Mouse (Mus musculus) urinary bladder, postnatal 14 days (tissue): Measurements from ENCODE around the gene Srrm1.
"Not testable (repeated sequence)": the region's sequence is repeated elsewhere in the genome, so short reads cannot be mapped to it uniquely, and the experiment has no call there.

Experiments used
- DNase-seq: peaks from one replicate; pipeline ENCODE4 v3.0.0; 2021; ENCODE audit warnings: low spot score

Srrm1 gene

DNA sequence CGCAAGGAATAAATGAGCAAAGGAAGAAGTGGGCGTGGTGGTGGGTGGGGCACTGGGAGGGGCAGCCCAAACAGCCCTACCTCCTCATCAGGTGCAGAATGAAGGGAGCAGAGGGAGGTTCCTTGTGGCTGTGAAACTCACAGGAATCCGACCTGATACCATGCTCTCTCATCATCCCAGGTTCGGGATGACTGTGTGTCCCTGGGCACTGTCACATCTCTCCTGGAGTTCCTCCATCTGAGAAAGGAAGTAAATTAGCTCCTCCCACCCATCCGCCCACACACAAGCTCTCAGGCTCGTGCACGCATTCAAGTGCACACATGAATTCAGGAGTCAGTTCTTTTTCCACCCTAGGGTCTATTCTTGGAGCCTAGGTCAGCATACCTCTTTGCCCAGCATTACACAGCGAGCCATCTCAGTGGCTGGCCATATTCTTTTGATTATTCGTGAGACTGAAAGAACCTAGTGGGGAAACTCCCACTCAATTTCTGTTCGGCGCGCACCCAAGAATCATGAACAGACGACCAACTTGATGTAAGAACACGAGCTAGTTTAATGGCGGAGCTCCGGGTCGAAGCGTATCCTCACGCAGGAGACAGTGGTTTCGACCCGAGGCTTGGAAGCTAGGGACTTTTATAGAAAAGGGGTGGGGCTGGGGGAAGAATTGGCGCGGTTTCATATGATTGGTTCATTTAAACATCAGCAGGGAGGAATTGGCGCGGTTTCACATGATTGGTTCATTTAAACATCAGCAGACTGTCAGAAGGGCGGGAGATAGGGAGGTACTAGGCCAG lies 52.7 kb downstream of the Srrm1 start:
- no peak for DNase-seq

DNA sequence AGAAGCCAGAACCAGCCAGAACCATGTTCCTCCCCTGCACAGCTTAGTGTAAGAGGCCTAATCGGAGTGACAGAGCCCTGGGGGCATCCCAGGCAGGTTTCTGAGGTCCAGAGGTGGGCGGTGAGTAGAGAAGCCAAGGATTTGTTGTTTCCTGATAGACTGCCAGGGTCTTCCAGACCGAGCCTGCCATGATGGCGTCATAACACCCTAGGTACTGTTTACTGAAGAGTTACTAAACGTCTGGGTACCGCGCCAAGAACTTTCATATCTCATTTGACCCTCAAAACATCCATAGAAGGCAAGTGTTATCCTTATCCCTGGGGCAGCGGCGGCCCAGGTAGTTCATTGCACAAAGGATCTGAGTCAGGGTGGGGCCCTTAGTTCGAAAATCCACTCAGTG lies 54.4 kb downstream of the Srrm1 start:
- peak; percentile 38 for DNase-seq

DNA sequence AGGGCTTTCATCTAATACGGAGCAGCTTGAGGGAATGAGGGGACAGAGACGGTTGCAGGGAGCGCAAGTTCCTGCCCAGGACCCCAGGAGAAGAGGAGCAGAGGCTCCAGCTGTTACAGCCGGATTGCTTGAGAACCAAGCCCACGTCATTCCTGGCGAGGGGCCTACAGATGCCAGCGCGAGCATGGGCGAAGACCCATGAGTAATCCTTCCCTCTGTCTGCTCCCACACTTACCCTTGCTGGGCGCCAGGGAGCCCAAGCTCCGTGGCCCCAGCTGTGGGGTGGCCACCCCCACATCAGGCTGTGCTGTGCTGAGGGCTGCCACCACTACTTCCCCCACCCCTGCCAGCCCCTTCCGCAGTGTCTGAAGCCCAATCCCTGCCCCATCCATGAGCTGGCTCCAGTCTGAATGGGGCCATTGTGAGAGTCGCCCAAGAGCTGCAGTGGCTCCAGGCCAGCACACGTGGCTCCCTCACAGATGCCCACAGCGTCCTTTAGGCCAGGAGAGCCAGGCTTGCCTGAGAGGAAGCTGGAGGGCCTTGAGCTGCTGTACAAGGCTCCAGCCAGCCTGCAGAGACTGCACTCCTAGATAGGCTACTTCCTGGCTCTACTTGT lies 55.1 kb downstream of the Srrm1 start:
- DNase-seq, result peak; percentile 38

DNA sequence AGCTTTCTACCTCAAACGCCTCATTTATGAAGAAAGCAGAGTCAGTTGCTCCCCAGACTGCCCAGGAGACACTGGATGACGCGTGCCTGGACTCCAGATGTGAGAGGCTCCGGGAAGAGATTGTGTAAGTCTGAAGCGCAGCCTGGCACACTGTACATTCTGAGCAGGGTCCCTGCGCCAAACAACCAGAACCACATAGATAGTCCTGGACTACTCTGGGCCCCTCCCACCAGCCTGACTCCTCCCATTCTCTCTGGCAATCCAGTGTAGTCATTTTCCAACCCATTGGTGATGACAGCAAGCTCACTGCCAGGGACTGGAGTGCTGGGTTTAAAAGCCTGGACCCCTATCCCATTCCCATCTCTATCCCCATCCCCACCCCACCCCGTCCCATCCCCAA lies 56.0 kb downstream of the Srrm1 start:
- no peak for DNase-seq

DNA sequence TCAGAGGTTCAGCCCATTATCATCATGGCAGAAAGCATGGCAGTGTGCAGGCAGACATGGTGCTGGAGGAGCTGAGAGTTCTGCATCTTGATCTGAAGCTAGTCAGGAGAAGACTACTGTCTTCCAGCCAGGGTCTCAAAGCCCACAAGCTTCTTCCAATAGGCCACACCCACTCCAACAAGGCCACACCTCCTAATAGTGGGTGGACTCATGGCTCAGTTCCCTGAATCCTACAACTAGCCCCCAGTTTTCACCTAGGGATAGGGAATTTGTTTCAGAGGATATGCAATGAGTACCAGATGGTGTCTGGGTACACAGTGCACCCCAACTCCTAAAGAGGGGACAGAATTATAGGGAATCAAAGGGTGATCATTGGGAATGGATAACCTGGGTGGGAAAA lies 56.6 kb downstream of the Srrm1 start:
- no peak for DNase-seq

DNA sequence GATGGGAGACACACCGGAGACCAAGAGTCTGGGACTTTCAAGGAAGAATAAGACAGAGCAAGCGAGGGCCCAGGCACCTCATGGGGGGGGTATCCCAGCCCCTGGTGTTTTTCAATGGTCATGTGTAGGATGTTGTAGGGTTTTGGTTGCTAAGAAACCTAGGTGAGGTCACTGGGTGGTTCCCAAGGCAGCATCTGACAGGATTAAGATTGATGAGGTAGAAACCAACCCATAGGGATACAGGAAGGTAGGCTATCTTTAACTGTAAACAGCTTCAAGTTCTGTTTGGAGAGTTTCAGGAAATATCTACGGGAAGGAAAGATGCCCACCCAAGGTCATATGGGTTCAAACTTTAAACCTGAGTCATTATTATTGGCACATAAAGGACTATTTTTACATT lies 59.3 kb downstream of the Srrm1 start:
- no peak for DNase-seq

DNA sequence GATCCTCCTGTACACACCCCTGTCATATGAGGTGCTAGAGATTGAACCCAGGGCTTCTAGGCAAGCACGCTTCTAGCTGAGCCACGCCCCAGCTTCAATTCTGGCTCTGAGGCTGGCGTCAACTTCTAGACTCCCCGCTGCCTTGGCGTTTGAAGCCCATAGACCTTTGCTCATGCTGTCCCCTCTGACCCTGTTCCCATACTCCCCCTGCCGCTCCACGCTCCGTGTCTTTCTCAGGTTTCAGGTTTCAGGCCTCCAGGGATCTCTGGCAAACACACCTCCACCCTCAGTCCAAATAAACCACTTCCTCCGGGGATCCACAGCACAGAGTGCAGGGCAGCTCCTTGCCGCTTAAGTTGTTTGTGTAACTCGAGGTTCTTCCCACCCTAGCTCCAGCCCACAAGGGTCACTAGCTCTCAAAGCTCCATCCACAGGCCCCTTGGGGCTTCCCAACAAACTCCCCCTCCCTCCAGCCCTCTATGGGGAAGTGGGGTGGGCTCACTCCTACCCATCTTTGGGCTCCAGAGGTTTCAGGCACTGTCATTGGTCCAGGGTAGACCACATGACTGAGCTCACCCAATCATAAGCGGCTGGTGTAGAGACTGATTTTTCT lies 60.5 kb downstream of the Srrm1 start:
- peak; percentile 73 for DNase-seq

DNA sequence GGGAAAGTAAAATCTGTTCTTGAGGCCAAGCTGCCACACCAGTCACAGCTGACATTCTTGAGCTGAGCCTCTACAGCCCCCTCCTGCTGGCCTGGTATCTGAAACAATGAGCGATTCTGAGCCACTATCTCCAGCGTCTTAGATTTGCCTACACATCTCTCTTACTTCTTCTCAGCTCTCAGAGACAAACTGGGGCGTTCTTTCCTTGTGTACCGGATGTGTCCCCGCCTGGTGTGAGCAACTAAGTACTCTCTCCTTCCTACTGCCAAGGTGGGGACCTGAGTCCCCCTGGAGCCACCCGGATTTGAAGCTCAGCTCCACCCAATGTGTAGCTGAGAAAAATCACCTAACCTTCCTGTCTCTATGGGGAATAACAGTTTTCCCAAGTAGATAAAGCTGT lies 61.3 kb downstream of the Srrm1 start:
- no peak for DNase-seq

DNA sequence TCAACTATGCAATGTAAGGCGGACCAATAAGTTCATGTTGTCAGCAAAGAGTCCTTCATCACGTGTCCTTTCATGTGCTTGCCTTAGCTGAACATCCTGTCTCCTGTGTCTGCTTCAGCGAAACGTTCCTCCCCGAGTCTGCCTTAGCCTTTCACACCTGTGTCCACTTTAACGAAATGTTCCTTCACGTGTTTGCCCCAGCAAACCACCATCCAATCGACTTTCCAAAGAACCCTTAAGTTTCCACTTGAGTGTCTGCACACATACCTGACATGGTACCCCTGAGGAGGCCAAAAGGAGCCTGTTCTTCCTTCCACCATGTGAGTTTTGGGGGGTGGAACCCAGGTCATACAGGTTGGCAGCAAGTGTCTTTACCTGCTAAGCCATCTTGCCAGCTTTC lies 61.9 kb downstream of the Srrm1 start:
- no peak for DNase-seq

DNA sequence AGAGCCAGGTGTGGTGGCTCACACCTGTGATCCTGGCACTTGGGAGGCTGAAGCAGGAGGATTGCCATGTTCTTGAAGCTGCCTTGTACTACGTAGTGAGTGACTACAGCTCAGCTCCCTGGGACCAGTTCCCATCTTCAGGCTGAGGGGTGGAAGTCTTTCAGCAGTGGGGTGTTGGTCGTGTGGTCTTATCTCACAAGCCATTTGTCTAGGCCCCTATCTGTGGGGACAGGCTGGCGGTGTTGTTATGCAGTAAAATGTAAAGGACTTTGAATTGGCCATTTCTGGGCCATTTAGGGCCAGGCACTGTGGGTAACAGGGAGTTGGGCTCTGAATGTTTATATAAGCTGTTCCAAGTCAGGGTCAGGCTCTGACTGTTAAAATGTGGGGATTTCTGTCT lies 65.1 kb downstream of the Srrm1 start:
- no peak for DNase-seq

DNA sequence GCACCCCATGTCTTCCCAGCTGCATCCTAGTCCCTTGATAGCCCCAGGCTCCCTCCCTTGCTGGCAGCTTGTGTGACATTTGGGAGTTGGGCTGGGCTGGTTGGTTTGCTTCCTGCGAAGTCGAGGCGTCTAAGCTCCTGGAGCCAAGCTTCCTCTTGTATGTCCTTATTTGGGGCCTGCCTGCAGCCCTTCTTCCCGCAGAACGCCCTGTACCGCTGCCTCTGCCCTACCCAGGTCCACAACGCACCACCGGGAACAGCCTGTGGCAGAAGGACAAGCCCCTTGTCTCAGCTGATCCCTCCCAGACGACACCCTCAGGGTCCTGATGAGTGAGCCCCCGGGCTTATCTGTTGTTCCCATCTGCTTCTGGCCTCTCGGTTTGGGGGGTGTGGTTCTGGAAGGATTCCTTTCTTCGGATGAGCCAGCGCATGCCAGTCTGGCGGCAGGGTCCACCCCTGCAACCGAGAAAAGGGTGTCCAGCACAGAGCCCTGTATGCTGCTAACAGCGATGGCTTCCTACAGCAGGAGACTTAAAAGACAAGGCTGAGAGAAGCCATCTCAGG lies 66.2 kb downstream of the Srrm1 start:
- peak; percentile 62 for DNase-seq

DNA sequence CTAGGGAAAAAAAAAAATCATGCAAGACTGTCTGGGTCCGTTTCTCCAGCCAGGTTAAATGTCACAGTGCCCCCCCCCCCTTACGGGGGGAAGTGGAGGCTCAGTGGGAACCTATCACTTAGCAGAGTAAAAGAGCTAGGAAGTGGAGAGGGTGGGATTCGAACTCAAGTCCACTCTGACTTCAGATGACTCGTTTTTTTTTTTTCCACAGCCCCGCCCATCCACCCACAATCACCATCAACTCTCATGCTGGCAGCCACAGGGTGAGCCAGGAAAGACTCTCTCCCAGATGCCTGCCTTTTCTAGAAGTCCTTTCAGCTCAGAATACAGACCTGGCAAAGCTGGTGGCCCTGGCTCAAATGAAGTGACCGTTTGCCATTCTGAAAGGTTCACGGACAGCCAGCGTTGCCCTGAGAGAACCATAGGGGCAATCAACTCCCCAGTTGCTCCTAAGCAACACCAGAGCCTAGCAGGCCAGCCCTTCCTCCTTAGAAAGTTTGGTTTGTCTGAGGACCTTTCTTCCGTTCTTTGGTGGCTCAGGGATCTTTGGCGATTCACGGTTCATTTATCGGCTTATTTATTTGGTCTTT lies 67.0 kb downstream of the Srrm1 start:
- no peak for DNase-seq

DNA sequence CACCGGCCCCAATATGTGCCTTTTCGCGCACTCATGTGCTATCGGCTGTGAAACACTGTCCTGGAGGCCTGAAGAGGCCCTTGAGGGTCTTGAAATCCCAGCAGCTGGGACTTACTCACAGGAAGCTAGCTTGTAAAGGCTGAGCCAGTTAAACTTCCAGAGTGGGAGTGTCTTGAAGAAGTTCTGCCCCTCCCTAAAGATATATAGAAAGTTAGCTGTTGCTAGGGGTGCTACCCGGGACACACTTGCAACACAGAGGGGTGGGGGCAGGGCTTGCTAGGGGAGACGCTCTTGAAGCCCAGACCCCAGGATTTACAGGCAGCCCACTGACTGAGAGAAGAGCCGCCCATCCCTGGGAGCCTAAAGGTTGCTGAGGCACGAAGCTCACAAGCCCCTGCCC lies 67.7 kb downstream of the Srrm1 start:
- DNase-seq, result no peak

DNA sequence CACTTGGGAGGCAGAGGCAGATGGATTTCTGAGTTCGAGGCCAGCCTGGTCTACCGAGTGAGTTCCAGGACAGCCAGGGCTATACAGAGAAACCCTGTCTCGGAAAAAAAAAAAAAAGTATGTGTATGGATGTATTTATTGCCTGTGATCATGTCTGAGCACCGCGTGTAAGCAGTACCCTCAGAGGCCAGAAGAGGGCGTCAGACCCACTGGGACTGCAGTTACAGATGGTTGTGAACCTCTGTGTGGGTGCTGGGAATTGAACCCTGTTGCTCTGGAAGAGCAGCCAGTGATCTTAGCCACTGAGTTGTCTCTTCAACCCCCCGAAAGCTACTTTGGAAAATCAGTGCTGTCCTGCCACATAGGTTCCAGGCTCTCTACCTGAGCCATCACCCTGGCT lies 69.2 kb downstream of the Srrm1 start:
- DNase-seq, result no peak

DNA sequence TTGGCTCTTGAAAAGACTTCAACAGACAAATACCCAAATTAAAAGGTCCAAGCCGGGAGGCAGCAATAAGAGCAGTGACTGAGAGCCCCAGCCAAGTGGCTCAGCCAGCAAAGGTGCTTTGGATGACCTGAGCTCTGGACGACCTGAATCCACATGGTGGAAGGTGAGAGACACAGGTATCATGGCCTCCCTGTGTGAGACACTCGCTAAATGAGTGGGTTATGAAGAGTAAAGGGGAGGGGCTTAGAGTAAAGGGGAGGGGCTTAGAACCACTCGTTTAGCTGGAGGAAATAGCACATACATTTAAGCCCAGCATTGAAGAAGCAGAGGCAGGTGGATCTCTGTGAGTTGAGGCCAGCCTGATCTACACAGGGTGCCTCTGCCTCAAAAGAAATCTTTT lies 69.7 kb downstream of the Srrm1 start:
- no peak for DNase-seq

DNA sequence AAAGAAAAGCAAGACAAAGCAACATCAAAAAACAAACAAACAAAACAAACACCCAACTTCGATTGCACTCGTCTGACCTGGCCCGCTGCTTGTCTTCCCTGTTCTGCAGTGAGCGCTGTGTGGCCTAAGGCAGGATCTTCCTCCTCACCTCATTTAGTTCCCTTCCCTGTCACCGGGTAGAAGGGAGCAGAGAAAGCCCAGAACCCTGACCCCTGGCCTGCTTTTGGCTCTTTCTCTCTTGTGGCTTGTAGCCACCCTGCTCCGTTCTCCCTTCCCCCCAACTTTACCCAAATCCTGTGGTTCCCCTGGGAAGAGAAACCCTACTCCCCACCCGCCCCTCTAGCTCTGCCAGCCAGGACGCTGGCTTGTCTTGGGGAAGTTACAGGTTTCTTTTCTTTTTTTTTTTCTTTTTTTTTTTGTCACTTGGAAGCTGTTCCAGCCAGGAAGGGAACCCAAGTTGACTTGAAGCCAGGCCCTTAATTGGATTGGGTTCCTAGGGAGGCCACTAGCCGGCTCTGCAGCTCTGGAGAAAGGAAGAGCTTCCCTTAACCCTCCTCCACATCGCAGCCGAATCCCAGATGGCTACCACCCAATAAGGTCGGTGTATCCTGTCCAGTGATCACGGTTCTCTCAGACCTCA lies 70.3 kb downstream of the Srrm1 start:
- peak; percentile 30 for DNase-seq

DNA sequence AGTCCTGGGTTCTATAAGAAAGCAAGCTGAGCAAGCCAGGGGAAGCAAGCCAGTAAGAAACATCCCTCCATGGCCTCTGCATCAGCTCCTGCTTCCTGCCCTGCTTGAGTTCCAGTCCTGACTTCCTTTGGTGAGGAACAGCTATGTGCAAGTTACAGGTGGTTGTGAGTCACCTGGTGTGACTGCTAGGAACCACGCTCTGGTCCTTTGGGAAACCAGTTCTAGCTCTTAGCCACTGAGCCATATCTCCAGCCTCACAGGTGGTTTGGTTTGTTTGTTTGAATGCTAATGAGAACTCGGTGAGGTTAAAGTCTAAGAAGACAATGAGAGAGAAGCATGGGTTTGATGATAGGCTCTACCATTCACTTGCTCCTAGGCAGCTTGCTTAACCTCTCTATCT lies 73.1 kb downstream of the Srrm1 start:
- not testable (repeated sequence) for DNase-seq

DNA sequence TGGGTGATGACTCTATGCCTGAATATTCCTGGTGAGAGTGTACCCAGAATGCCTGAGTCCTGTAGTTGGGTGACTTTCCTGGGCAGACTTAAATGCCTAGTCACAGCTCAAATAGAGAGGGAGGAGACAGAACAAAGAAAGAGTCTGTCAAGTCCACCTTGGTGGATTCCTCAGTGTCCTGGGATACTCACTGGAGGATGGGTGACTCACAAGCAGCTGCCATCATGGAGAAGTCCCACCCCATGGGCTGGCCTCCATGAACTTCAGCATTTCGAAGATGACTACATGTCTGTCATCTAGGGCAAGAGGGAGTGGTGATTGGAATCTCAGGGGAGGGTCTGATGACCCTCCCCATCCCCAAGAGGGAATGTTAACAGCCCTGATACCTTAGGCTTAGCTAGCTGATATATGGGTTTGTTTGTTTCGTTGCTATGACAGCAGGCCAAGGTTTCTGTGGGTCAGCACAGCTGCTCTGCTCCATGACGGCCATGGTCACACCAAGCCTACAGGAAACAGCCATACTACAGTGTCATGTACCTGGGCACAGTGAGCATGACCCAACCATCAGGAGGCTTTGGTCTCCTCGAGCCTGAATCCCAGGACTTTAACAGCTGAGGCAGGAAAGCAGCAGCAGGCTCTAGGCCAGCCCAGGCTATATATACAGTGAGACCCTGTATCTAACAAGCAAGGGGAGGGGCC lies 76.3 kb downstream of the Srrm1 start:
- no peak for DNase-seq

DNA sequence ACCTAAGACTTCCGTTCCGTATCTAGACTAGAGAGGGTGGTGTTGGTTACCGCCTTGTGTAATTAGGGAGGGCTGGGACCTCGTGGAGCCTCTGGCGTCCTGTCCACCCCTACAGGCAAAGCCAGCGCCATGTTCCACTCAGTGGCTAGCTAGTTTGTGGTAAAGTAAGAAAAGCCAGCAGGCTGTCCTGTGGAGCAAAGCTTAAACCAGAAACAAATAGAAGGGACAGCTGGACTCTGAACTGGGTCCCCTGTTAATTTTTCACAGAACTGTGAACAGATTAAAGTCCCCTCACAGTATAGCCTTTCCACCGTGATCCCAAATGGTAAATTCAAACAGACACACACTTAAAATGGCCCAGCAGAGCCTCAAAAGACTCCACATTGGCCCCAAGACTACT lies 78.4 kb downstream of the Srrm1 start:
- no peak for DNase-seq

DNA sequence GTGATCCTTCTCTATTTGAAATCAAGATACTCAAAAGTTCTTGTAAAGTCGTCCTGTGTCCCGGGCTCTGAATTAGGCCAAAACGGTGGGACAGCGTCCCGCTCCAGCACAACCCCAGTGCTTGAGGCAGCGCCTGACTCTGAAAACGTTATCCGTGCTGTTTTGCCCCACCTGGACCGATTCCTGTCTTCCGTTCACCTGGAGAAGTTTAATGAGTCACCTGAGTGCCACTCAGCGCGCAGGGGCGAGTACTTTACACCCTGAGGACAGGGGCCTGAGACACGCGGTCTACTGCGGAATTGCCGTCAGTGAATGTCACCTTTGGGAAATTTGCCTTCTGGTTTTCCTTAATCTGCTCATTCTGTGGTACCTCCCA lies 79.8 kb downstream of the Srrm1 start:
- peak; percentile 34 for DNase-seq

DNA sequence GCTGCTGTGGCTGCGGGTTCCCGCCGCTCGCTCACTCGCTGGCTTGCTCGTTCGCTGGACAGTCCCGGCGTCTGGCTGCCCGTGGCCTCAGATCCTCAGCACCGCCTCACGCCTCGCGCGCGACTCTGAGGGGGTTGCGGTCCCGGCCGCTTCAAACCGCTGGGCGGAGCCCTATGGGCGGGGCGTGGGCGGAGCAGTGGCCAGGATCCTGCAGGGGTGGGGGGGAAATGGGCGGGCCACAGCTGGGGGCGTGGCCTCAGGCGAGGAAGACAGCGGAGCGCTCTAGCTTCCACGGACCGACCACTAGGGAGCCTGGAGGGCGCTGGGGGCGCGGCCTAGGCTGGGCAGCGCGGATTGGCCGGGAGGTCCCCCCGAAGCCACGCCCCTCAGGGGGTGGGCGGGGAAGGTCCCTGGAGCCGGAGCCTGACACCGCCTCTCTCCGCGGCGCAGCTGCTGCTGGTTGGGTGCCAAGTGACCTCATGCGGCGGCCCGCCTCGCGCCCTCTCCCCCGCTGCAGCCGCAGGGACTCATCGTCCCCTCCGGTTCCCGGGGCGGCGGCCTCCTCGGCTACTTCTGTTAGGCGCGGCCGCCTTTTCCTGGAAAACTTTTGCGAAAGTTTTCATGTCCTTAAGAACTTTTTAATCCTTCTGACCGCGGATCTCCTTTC lies 80.3 kb downstream of the Srrm1 start, which contains the start of gene Clic4:
TSS of gene Clic4 (minus strand) at position 175 of the 667 bp plus-strand sequence.
- peak; percentile 100 for DNase-seq
